Mouse (Mus musculus) mesoderm, embryonic 11.5 days (tissue): Measurements from ENCODE around the gene Plcxd3.
"Not testable (repeated sequence)": the region's sequence is repeated elsewhere in the genome, so short reads cannot be mapped to it uniquely, and the experiment has no call there.

Source experiments
- DNase-seq: peaks from one replicate; pipeline ENCODE4 v3.0.0-alpha.2; 2012; ENCODE audit warnings: low read depth, low spot score

Gene Plcxd3

DNA sequence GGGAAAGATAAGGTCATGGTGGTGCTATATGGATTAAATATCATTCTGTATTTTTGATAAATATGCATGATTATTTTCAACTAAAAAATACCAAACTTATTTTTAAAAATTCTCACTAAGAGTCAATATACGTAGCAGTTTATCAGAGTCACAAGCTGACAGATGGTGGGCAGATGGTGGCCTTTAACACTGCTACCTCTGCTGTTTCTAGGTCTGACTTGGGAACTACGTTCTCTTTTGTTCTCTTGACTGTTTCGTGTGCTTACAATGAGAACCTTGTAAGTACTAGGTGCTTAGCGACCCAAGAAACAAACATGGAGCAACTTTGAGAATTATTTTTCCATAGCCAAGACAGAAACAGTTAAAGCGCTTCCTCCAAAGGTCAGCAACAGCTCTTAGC lies 183.8 kb downstream of the Plcxd3 start:
- peak; percentile 8 for DNase-seq

DNA sequence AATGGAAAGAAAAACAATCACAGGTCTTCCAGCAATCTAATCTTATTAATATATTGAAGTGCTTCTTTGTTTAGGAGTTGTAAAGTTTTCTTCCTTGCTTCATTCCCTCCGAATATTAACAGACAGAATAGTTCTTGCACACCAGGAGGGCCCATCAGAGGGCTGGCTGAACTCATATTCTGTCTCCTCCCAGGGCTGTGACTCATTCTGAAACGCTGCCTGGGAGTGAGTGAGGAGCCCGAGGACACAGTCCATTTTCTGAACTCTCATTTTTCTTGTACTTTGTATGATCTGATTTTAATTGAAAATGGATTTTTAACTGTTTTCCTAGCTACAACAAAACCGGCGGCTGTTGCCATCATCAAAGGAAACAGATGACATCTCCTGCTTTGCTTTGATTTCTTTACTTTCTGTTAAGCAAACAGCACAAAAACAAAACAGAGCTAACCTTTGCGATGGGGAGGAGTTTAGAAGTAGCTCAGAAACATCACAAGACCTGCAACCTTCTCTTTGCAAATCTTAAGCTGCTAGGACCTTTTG lies 186.2 kb downstream of the Plcxd3 start:
- DNase-seq = no peak

GRCm38 (mm10) chr15:4595521-4595920 lies 220.2 kb downstream of the Plcxd3 start:
- DNase-seq = not testable (repeated sequence)

DNA sequence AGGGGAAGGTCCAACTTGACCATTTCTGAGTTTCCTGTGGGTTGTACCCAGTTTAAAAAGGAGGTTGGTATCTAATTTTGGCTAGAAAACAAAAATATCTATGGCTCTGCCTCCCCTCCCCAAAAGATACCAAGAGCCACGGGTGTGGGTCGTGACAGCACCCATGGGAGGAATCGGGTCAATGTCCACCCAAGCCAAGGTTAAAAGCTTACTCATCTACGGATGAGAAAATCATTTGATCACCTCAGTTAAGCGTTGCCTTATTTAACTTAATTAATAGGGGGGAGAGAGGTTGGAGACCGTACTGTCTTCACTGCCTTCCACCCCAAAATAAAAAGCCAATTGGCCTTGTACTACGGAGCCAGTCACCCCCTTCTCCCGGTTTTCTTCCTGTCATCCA lies 223.4 kb downstream of the Plcxd3 start:
- DNase-seq = not testable (repeated sequence)

DNA sequence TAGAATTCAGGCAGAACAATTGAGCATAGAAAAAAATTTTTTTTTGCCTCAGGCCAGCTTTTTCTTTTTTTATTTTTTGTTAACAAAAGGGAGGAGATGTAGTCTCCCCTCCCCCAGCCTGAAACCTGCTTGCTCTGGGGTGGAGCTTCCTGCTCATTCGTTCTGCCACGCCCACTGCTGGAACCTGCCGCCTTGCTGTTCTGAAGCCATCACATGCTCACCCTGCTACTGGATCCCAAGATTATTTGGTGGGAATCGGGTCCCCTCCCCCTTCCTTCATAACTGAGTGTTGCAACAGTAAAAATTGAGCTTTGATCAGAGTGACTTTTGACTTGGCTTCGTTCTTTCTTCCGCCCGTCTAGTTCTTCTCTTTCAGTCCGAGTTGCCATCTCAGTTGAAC lies 224.0 kb downstream of the Plcxd3 start:
- not testable (repeated sequence) for DNase-seq

DNA sequence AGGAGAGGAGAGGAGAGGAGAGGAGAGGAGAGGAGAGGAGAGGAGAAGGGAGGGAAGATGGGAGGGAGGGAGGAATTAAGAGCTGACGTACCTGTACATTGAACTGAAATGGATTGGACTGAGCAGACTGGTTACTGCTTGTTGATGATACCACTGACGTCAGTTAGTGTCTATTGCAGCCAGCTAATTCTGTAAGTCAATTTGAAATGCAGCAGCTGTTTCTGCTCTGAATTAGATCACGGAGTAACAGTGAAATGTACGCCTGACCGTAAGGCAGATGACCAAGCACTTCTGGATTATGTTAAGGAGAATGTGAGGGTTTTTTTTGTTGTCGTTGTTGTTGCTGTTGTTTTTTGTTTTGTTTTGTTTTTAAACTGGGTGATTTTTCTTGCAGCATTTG lies 230.3 kb downstream of the Plcxd3 start:
- DNase-seq = no peak
